Mouse (Mus musculus) small intestine, adult 2 months (tissue): Measurements from ENCODE around the gene Pxdn. TPM values are rescaled to one million over a fixed set of nuclear protein-coding genes. Genes with fewer than 3 reads are reported as not detected.

Source experiments
- H3K27ac ChIP-seq: fragments of 200-500 bp; 2 replicates; pipeline ENCODE4 v1.5.1; 2012; ENCODE audit warnings: low read depth, low read length, control low read depth, inconsistent platforms; ENCODE audit not compliant: insufficient read depth
- H3K27me3 ChIP-seq: fragments of 200-500 bp; 2 replicates; pipeline ENCODE4 v1.6.1; 2012; ENCODE audit warnings: mild to moderate bottlenecking, moderate library complexity, low read length, inconsistent platforms; ENCODE audit not compliant: control insufficient read depth, insufficient read depth
- H3K36me3 ChIP-seq: fragments of 200-500 bp; 2 replicates; pipeline ENCODE4 v1.6.1; 2012; ENCODE audit warnings: mild to moderate bottlenecking, low read length, control low read depth, inconsistent platforms; ENCODE audit not compliant: control insufficient read depth, insufficient read depth
- H3K4me1 ChIP-seq: fragments of 200-500 bp; 2 replicates; pipeline ENCODE4 v1.6.1; 2012; ENCODE audit warnings: low read length, inconsistent platforms, mixed read lengths; ENCODE audit not compliant: control insufficient read depth, insufficient read depth, insufficient read length
- H3K4me3 ChIP-seq: fragments of 200-500 bp; 2 replicates; pipeline ENCODE4 v1.5.1; 2012; ENCODE audit warnings: low read depth, mild to moderate bottlenecking, control low read depth, inconsistent platforms, low read length, moderate library complexity
- CTCF ChIP-seq: fragments of 200-500 bp; IDR thresholded peaks from 2 replicates; pipeline ENCODE4 v1.5.1; 2012; ENCODE audit warnings: low read depth, mild to moderate bottlenecking, control low read depth, inconsistent platforms, low read length, moderate library complexity, mixed read lengths; ENCODE audit not compliant: insufficient replicate concordance, insufficient read length; ENCODE audit errors: extremely low read depth
- POLR2A ChIP-seq: fragments of 200-500 bp; IDR thresholded peaks from 2 replicates; pipeline ENCODE4 v1.6.1; 2012; ENCODE audit warnings: low read depth, mild to moderate bottlenecking, control low read depth, inconsistent platforms, low read length, moderate library complexity
- WGBS: fragments of 180-500 bp; shearing (Covaris S2); methylation state at CpG from one replicate; pipeline ENCODE4 v1.1.7; 2018; 5-methylcytosine and 5-hydroxymethylcytosine counted together
- polyA plus RNA-seq: library from polyadenylated mRNA; depleted of rRNA; stranded (reverse); fragments of >200 nt; gene quantifications from 2 replicates; pipeline ENCODE4 v1.2.3, GENCODE M21; 2012

Gene Pxdn
- polyA plus RNA-seq, 1 experiment = 19.0 TPM

DNA sequence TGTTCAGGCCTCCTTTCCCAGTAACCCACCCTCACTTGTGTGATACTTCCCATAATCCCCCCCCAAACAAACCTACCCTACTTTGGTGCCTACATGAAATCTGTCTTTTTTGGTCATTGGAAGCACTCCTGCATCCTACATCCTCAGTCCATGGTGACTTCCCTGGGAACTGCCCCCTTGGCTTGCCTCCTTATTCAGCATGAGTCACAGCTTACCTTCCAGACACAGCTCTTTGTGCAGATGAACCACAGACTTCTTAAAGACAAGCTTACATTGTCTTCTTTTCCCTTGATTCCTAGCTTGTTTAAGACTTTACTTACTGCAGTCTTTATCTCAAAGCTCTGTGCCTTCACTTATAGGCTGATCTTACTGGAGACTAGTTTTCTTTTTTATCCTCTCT lies 83.0 kb downstream of the Pxdn start:
- no peaks in the 10 kb centered on the region for H3K4me1 ChIP-seq
- no peak overlapping the region for H3K4me3 ChIP-seq
- no peaks in the 10 kb centered on the region for H3K36me3 ChIP-seq
- no peak for TF ChIP-seq POLR2A
- H3K27ac ChIP-seq = no peak overlapping the region
- no peaks in the 10 kb centered on the region for H3K27me3 ChIP-seq

DNA sequence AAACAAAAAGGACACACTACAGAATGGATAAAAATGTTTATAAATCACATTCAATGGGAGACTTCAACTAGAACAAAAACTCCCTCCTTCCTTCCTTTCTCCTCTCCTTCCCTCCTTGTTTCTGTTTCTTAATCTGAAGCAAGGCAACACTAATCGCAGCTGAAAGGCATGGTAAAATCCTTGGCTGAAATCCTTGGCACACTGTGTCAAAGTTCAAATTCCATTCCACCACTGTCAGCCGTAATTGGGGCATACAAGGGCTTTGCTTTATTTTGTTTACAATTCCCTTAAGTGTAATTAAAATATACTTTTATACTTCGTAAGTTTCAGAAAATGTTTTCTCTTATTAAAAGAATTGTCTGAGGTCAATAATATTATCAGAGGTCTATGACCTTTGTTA lies 86.1 kb downstream of the Pxdn start:
- WGBS = 14% methylated on average over 3 of the region's 3 CpGs

DNA sequence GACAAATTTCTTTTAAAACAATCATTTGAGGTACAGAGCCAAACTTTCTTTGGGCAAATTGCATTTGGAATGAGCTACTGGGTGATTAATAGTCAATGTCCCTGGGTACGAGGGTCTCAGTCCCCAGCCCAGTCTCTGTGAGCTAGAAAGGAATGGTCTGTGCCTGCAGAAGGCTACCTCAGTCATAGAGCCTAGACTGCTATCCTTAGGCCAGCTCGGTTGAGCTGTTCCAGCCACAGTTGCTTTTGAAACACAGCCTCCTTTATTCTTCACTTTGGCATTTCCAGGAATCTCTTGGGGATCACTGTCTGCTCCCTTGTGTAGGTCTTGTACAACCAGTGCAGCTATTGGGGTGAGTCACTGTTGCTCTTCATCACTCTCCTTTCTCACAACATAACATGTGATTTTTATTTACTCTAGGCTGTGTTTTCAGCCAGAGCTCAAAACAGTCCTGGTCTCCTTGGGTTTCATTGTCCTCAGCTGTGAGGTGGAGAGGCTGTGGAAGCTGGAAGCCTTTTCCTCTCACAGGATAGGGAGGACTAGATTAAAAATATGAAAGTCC lies 86.9 kb downstream of the Pxdn start:
- TF ChIP-seq POLR2A = no peak
- TF ChIP-seq CTCF = no peak
- Histone ChIP-seq H3K4me1 (no peaks in the 10 kb centered on the region), H3K36me3 (no peaks in the 10 kb centered on the region), H3K4me3 (no peak overlapping the region), H3K27me3 (no peaks in the 10 kb centered on the region), H3K27ac (no peak overlapping the region)
- WGBS = 55% methylated on average over 2 of the region's 2 CpGs

More for the DNA sequence above, 86.1 kb downstream of the Pxdn start:
- H3K4me1 ChIP-seq = no peaks in the 10 kb centered on the region
- TF ChIP-seq CTCF = no peak
- no peak for TF ChIP-seq POLR2A
- no peak overlapping the region for H3K27ac ChIP-seq
- H3K4me3 ChIP-seq = no peak overlapping the region
- H3K27me3 ChIP-seq = no peaks in the 10 kb centered on the region
- no peaks in the 10 kb centered on the region for H3K36me3 ChIP-seq

DNA sequence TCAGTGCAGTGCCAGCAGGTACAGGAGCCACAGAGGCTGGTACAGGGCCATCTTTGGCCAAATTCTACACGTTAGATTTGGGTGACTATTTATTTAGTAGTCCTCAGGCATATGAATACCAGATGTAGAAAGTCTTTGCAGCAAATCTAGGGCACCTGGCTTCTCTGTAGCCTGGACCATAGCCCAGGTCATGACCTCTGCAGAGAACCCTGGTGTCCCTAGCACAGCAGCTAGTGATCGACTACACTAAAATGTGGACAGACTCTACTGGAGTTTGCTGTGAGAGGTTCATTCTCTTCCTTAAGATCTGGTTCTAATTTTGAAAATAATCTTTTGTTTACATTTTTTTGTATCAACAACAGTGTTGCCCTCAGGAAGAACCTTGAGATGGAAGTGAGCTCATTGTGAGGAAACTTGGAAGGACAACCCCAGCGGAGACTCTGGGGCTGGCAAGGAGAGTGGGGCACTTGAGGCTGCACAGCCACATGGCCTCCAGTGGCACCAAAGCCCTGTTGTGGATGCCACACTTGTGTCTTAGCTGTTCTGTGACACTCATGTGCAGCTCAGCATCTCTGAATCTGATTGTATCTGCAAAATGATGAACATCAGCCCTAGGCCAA lies 90.4 kb downstream of the Pxdn start:
- H3K36me3 ChIP-seq = no peaks in the 10 kb centered on the region
- TF ChIP-seq POLR2A (no peak), CTCF (no peak)

DNA sequence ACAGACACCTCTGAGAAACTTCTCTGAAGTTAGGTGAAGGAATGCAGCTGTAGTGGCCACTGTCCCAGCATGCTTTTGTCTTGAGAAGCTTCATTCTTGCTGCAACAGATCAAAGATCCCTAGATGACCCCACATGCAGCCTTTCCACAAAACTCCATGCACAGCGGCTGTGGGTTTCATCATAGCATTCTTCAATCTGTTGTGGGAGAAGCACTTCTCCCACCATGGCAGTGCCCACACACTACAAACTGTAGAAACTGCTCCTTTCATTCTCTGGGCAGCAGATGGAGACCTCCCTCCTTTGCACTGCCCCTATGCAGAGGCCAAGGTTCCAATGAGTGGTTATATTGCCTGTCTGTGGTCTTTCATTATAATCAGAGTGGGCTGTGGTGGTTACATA lies 91.7 kb downstream of the Pxdn start:
- no peak overlapping the region for H3K27ac ChIP-seq
- H3K4me3 ChIP-seq = no peak overlapping the region
- WGBS = 91% methylated on average over 1 of the region's 1 CpGs
- TF ChIP-seq CTCF = no peak
- TF ChIP-seq POLR2A = no peak
- H3K4me1 ChIP-seq = no peaks in the 10 kb centered on the region
- H3K36me3 ChIP-seq = no peaks in the 10 kb centered on the region
- no peaks in the 10 kb centered on the region for H3K27me3 ChIP-seq

More for the DNA sequence above, 90.4 kb downstream of the Pxdn start:
- H3K4me3 ChIP-seq = no peak overlapping the region
- H3K27me3 ChIP-seq = no peaks in the 10 kb centered on the region
- H3K27ac ChIP-seq = no peak overlapping the region
- no peaks in the 10 kb centered on the region for H3K4me1 ChIP-seq
- WGBS = 74% methylated on average over 3 of the region's 3 CpGs

DNA sequence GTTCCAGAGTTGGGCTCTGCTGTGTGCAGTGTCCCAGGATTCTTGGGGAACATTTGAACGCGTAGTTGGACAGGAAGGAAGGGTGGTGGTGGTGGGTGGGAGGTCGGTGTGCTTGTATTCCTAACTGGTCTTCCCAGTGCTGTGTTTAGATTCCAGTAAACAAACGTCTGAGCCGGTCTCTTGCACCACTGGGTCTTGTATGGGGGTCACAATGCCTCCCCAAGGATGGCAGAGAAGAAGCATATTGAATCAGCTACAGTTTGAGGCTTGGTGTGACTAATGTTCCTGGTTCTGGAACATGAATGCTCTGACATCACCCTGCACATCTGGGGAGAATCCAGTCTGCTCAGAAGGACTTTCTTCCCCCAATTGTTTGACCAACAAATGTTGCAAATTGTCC lies 93.2 kb downstream of the Pxdn start:
- WGBS = 51% methylated on average over 5 of the region's 5 CpGs
- Histone ChIP-seq H3K4me1 (no peaks in the 10 kb centered on the region), H3K27ac (no peak overlapping the region), H3K4me3 (no peak overlapping the region), H3K27me3 (no peaks in the 10 kb centered on the region), H3K36me3 (no peaks in the 10 kb centered on the region)
- TF ChIP-seq CTCF (no peak), POLR2A (no peak)

DNA sequence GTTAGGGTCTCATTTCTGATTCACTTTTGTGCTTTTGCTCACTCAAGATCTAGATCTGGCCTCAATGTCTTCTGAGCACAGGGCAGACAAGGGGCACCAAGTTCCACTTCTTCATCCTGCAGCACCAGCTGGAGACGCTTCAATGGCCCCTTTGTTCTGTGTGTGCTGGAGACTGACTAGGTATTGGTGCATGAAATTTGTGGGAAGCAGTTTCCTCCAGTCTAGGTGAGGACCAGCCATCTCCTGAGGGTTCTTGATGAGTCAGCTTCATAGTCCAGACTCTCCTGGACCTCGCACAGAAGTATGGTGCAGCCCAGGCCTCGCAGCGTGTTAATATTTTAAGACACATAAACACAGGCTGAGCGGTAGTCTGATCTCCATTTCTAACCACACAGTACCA lies 97.3 kb downstream of the Pxdn start:
- 88% methylated on average over 5 of the region's 5 CpGs for WGBS

More for the DNA sequence above, 97.3 kb downstream of the Pxdn start:
- Histone ChIP-seq H3K27ac (no peak overlapping the region), H3K4me3 (no peak overlapping the region), H3K4me1 (no peaks in the 10 kb centered on the region), H3K27me3 (no peaks in the 10 kb centered on the region), H3K36me3 (no peaks in the 10 kb centered on the region)
- TF ChIP-seq CTCF (no peak), POLR2A (no peak)
